Mouse (Mus musculus) CH12.LX (cell line): Measurements from ENCODE around the gene Atxn7l1.

Experiments used
- CHD2 ChIP-seq: IDR thresholded peaks from 2 replicates; pipeline ENCODE4 v1.6.1; 2011; ENCODE audit warnings: low read length, improper control_type of control experiment
- CTCF ChIP-seq, 2 experiments: IDR thresholded peaks in 1 of 2; conservative IDR thresholded peaks in 1 of 2; 2 replicates each; pipeline ENCODE4 v1.5.1; 2011 to 2012; ENCODE audit warnings: low read depth in 2 of 2, low read length in 2 of 2, improper control_type of control experiment in 1 of 2, inconsistent platforms in 1 of 2, mild to moderate bottlenecking in 1 of 2, moderate library complexity in 1 of 2
- ELF1 ChIP-seq: IDR thresholded peaks from 2 replicates; pipeline ENCODE4 v1.6.1; 2014; ENCODE audit warnings: low read depth, mild to moderate bottlenecking, inconsistent platforms, low read length, improper control_type of control experiment
- EP300 ChIP-seq: IDR thresholded peaks from 2 replicates; pipeline ENCODE4 v1.6.1; 2011; ENCODE audit warnings: low read length, improper control_type of control experiment
- MAFK ChIP-seq: IDR thresholded peaks from 2 replicates; pipeline ENCODE4 v1.6.1; 2011; ENCODE audit warnings: low read length, improper control_type of control experiment; ENCODE audit not compliant: insufficient replicate concordance
- MAX ChIP-seq: IDR thresholded peaks from 2 replicates; pipeline ENCODE4 v1.6.1; 2011; ENCODE audit warnings: low read length, improper control_type of control experiment
- MXI1 ChIP-seq: IDR thresholded peaks from 2 replicates; pipeline ENCODE4 v1.6.1; 2011; ENCODE audit warnings: mild to moderate bottlenecking, low read depth, low read length, improper control_type of control experiment
- MYC ChIP-seq: IDR thresholded peaks from 2 replicates; pipeline ENCODE4 v1.6.1; 2011; ENCODE audit warnings: low read depth, mild to moderate bottlenecking, improper control_type of control experiment, low read length
- NRF1 ChIP-seq: IDR thresholded peaks from 2 replicates; pipeline ENCODE4 v1.6.1; 2014; ENCODE audit warnings: low read depth, mild to moderate bottlenecking, inconsistent platforms, low read length, improper control_type of control experiment, moderate library complexity
- POLR2A ChIP-seq: IDR thresholded peaks from 2 replicates; pipeline ENCODE4 v1.6.1; 2011; ENCODE audit warnings: low read depth, mild to moderate bottlenecking, improper control_type of control experiment, low read length
- POLR2AphosphoS2 ChIP-seq: IDR thresholded peaks from 2 replicates; pipeline ENCODE4 v1.6.1; 2011; ENCODE audit warnings: low read depth, low read length, improper control_type of control experiment
- USF1 ChIP-seq: IDR thresholded peaks from 2 replicates; pipeline ENCODE4 v1.6.1; 2014; ENCODE audit warnings: low read depth, mild to moderate bottlenecking, inconsistent platforms, low read length, improper control_type of control experiment
- ZMIZ1 ChIP-seq: IDR thresholded peaks from 2 replicates; pipeline ENCODE4 v1.6.1; 2012; ENCODE audit warnings: low read depth, mild to moderate bottlenecking, inconsistent platforms, low read length, improper control_type of control experiment

DNA sequence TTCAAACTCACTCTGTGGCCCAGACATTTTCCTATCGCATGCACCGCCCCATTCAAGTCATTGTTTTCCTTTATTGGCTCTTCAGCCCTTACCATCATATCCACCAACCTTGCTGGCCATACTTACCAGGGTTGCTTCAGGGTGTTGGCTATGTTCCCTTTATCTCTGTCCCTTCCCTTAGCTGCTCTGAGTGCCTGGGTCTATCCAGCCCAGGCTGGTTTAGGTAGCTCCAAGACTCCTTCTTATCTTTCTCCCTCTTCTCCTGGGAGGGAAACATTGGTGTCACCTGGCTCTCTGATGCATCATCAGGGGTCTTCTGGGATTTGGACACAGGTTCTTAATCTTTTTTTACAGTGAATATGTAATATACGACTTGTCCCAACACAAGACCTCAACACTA lies 36.6 kb downstream of the Atxn7l1 start:
- TF ChIP-seq CTCF (conservative IDR thresholded peaks at IDR 0.05 in 1 of 2, IDR thresholded peaks at IDR 0.05 in 1 of 2; ENCODE audit: low read depth in 2 of 2, low read length in 2 of 2): no peak
- TF ChIP-seq POLR2A: no peak
- TF ChIP-seq MXI1: no peak
- no peak for TF ChIP-seq USF1
- no peak for TF ChIP-seq ELF1
- no peak for TF ChIP-seq ZMIZ1
- no peak for TF ChIP-seq POLR2AphosphoS2
- no peak for TF ChIP-seq MAX
- no peak for TF ChIP-seq EP300
- TF ChIP-seq NRF1: no peak
- no peak for TF ChIP-seq MAFK
- no peak for TF ChIP-seq CHD2
- no peak for TF ChIP-seq MYC
